Mouse (Mus musculus): ENCODE data around the gene 1700037H04Rik. TPM values are rescaled to one million over a fixed set of nuclear protein-coding genes. Genes with fewer than 3 reads are reported as not detected.
"Not testable (repeated sequence)": the region's sequence is repeated elsewhere in the genome, so short reads cannot be mapped to it uniquely, and the experiment has no call there.

1700037H04Rik gene
- total and polyA plus RNA-seq, 2 experiments from 2014 or later, result 44.8 to 60.4 TPM

GRCm38 (mm10) chr2:131125964-131126815 lies 33.7 kb downstream of the 1700037H04Rik start:
- Histone ChIP-seq H3K27ac (ENCODE audit: low read depth, low read length) (no peak overlapping the region), H3K27me3 (ENCODE audit: insufficient read depth, low read length) (no peaks in the 10 kb centered on the region), H3K9ac (replicated peaks; ENCODE audit: low read length, poor library complexity, severe bottlenecking) (no peak overlapping the region), H3K4me3 (ENCODE audit: low read depth, low read length) (no peak overlapping the region), H3K4me2 (ENCODE audit: low read depth, low read length, poor library complexity, severe bottlenecking) (no peak overlapping the region), H3K36me3 (ENCODE audit: insufficient read depth, low read length) (no peaks in the 10 kb centered on the region), H3K4me1 (ENCODE audit: insufficient read depth, low read length) (0 out of 2 replicates have a peak, but pooled peaks cover 8% of the 10 kb centered on the region), H3K9me3 (ENCODE audit: low read length) (no peaks in the 10 kb centered on the region)
- peak; percentile 20; the same call in 1 of the 2 replicates for ATAC-seq (ENCODE audit: low FRiP score)
- TF ChIP-seq CTCF (IDR thresholded peaks at IDR 0.05), result no peak
- DNase-seq (ENCODE audit: low spot score), result no peak
- 52% methylated on average over 9 of the region's 9 CpGs for WGBS

GRCm38 (mm10) chr2:131125157-131125963 lies 34.5 kb downstream of the 1700037H04Rik start:
- no peak overlapping the region for H3K27ac ChIP-seq (ENCODE audit: low read depth, low read length)
- no peaks in the 10 kb centered on the region for H3K36me3 ChIP-seq (ENCODE audit: insufficient read depth, low read length)
- 0 out of 2 replicates have a peak, but pooled peaks cover 8% of the 10 kb centered on the region for H3K4me1 ChIP-seq (ENCODE audit: insufficient read depth, low read length)
- no peak overlapping the region for H3K4me2 ChIP-seq (ENCODE audit: low read depth, low read length, poor library complexity, severe bottlenecking)
- no peak for TF ChIP-seq CTCF (IDR thresholded peaks at IDR 0.05)
- no peak overlapping the region for H3K9ac ChIP-seq (replicated peaks; ENCODE audit: low read length, poor library complexity, severe bottlenecking)
- no peaks in the 10 kb centered on the region for H3K9me3 ChIP-seq (ENCODE audit: low read length)
- 89% methylated on average over 9 of the region's 9 CpGs for WGBS
- DNase-seq (ENCODE audit: low spot score) (no peak), ATAC-seq (ENCODE audit: low FRiP score) (no peak)
- no peak overlapping the region for H3K4me3 ChIP-seq (ENCODE audit: low read depth, low read length)
- H3K27me3 ChIP-seq (ENCODE audit: insufficient read depth, low read length), result no peaks in the 10 kb centered on the region

- H3K36me3 ChIP-seq (ENCODE audit: insufficient read depth, low read length), result no peaks in the 10 kb centered on the region
- ATAC-seq (ENCODE audit: low FRiP score) (no peak), DNase-seq (ENCODE audit: low spot score) (no peak)
- H3K27ac ChIP-seq (ENCODE audit: low read depth, low read length), result no peak overlapping the region
- H3K4me1 ChIP-seq (ENCODE audit: insufficient read depth, low read length), result 0 out of 2 replicates have a peak, but pooled peaks cover 8% of the 10 kb centered on the region
- 76% methylated on average over 3 of the region's 3 CpGs for WGBS
- H3K9ac ChIP-seq (replicated peaks; ENCODE audit: low read length, poor library complexity, severe bottlenecking), result no peak overlapping the region
- no peaks in the 10 kb centered on the region for H3K9me3 ChIP-seq (ENCODE audit: low read length)
- no peak overlapping the region for H3K4me2 ChIP-seq (ENCODE audit: low read depth, low read length, poor library complexity, severe bottlenecking)
- TF ChIP-seq CTCF (IDR thresholded peaks at IDR 0.05), result no peak
- H3K27me3 ChIP-seq (ENCODE audit: insufficient read depth, low read length), result no peaks in the 10 kb centered on the region
- no peak overlapping the region for H3K4me3 ChIP-seq (ENCODE audit: low read depth, low read length)
Measured at GRCm38 (mm10) chr2:131124166-131124565, 35.7 kb downstream of the 1700037H04Rik start.

DNA sequence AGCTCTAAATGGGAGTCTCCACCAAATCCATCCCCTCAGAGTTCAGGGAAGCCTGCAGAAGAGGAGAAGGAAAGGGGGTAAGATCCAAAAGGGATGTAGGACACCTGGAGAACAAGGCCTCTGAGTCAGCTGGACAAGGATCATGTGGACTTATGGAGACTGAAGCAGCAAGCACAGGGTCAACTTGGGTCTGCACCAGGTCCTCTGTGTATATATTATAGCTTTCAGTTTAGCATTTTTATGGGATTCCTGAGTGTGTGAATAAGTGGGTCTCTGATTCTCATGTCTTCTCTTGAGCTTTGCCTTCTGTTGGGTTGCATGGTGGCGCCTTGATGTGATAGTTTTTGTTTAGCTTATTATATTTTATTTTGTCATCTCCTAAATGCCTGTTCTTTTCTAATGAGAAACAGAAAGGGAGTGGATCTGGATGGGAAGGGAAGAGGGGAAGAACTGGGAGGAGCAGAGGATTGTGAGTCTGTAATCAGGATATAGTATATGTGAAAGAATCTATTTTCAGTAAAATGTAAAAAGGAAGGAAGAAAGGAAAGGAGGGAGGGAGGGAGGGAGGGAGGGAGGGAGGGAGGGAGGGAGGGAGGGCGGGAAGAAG lies 40.8 kb downstream of the 1700037H04Rik start:
- 89% methylated on average over 2 of the region's 2 CpGs for WGBS
- TF ChIP-seq CTCF (IDR thresholded peaks at IDR 0.05), result no peak
- H3K36me3 ChIP-seq (ENCODE audit: insufficient read depth, low read length), result no peaks in the 10 kb centered on the region
- no peaks in the 10 kb centered on the region for H3K4me1 ChIP-seq (ENCODE audit: insufficient read depth, low read length)
- H3K27me3 ChIP-seq (ENCODE audit: insufficient read depth, low read length), result no peaks in the 10 kb centered on the region
- no peaks in the 10 kb centered on the region for H3K9me3 ChIP-seq (ENCODE audit: low read length)
- no peak overlapping the region for H3K9ac ChIP-seq (replicated peaks; ENCODE audit: low read length, poor library complexity, severe bottlenecking)
- ATAC-seq (ENCODE audit: low FRiP score), result no peak
- no peak for DNase-seq (ENCODE audit: low spot score)
- no peak overlapping the region for H3K27ac ChIP-seq (ENCODE audit: low read depth, low read length)
- H3K4me2 ChIP-seq (ENCODE audit: low read depth, low read length, poor library complexity, severe bottlenecking), result no peak overlapping the region
- no peak overlapping the region for H3K4me3 ChIP-seq (ENCODE audit: low read depth, low read length)

DNA sequence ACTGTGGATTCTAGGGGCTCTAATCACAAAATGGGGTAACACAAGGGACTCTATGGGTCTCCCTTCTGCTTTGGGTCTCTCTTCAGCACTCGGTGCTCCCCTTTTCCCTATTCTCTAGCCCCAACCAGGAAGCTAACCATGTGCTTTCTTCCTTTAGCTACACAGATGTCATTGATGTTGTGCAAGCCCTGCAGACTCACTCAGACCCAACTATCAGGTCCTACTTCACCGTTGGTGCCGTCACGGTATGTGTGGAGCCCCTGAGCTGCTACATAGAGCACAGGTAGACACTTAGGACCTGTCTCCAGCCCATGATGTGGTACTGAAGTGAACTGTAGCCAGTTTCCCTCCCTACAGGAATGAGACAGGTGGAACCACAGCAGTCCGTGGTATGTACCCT lies 53.9 kb downstream of the 1700037H04Rik start:
- no peaks in the 10 kb centered on the region for H3K36me3 ChIP-seq (ENCODE audit: insufficient read depth, low read length)
- no peak overlapping the region for H3K9ac ChIP-seq (replicated peaks; ENCODE audit: low read length, poor library complexity, severe bottlenecking)
- H3K4me1 ChIP-seq (ENCODE audit: insufficient read depth, low read length), result no peaks in the 10 kb centered on the region
- no peaks in the 10 kb centered on the region for H3K27me3 ChIP-seq (ENCODE audit: insufficient read depth, low read length)
- no peak for ATAC-seq (ENCODE audit: low FRiP score)
- no peak for TF ChIP-seq CTCF (IDR thresholded peaks at IDR 0.05)
- no peak overlapping the region for H3K4me3 ChIP-seq (ENCODE audit: low read depth, low read length)
- H3K4me2 ChIP-seq (ENCODE audit: low read depth, low read length, poor library complexity, severe bottlenecking), result no peak overlapping the region
- DNase-seq (ENCODE audit: low spot score), result no peak
- 86% methylated on average over 5 of the region's 5 CpGs for WGBS
- H3K9me3 ChIP-seq (ENCODE audit: low read length), result no peaks in the 10 kb centered on the region
- H3K27ac ChIP-seq (ENCODE audit: low read depth, low read length), result no peak overlapping the region

- H3K27me3 ChIP-seq (ENCODE audit: insufficient read depth, low read length); DNase-seq (ENCODE audit: low spot score); H3K4me2 ChIP-seq (ENCODE audit: low read depth, low read length, poor library complexity, severe bottlenecking); H3K27ac ChIP-seq (ENCODE audit: low read depth, low read length); H3K9me3 ChIP-seq (ENCODE audit: low read length); H3K4me3 ChIP-seq (ENCODE audit: low read depth, low read length); H3K36me3 ChIP-seq (ENCODE audit: insufficient read depth, low read length); H3K4me1 ChIP-seq (ENCODE audit: insufficient read depth, low read length); ATAC-seq (ENCODE audit: low FRiP score); H3K9ac ChIP-seq (replicated peaks; ENCODE audit: low read length, poor library complexity, severe bottlenecking): not testable (repeated sequence)
- 70% methylated on average over 4 of the region's 4 CpGs for WGBS
Measured at GRCm38 (mm10) chr2:131105061-131105460, 54.8 kb downstream of the 1700037H04Rik start.

Data from midbrain, postnatal 0 days (tissue).